Mouse (Mus musculus) cerebellum, adult 2 months (tissue): Measurements from ENCODE around the gene Aqp7.

Experiments used
- CTCF ChIP-seq: fragments of 200-500 bp; IDR thresholded peaks from 2 replicates; pipeline ENCODE4 v1.5.1; 2011; ENCODE audit warnings: low read depth, mild to moderate bottlenecking, control low read depth, low read length, moderate library complexity, borderline replicate concordance; ENCODE audit not compliant: insufficient read depth
- POLR2A ChIP-seq: fragments of 200-500 bp; IDR thresholded peaks from 2 replicates; pipeline ENCODE4 v1.6.1; 2011; ENCODE audit warnings: low read length, control low read depth, borderline replicate concordance; ENCODE audit not compliant: insufficient read depth

- TF ChIP-seq CTCF, result no peak
- TF ChIP-seq POLR2A, result no peak
Observed at GRCm38 (mm10) chr4:41084819-41085218, 36.9 kb upstream of the Aqp7 start.
